Mouse (Mus musculus) testis, adult 10 weeks (tissue): ENCODE measurements around the gene C2cd4b. TPM values are rescaled to one million over a fixed set of nuclear protein-coding genes. Genes with fewer than 3 reads are reported as not detected.

Experiments used
- polyA plus RNA-seq: library from polyadenylated mRNA; stranded (reverse); fragments of 350-450 nt; fragmentation: Illumina TruSeq; extraction: RNeasy Lipid Tissue Mini Kit (QIAGEN cat#74804); gene quantifications from one replicate; pipeline ENCODE4 v1.2.3, GENCODE M21; 2014; ENCODE audit warnings: low read depth, low replicate concordance

Gene C2cd4b
- polyA plus RNA-seq: 0.27 TPM

GRCm38 (mm10) chr9:67759163-67759955 is at the start of gene C2cd4b:
Gene C2cd4b (plus strand): TSS chr9:67759437.

Other genes with a start within 250 kb of the C2cd4b start
- gene Tln2, start 199.7 kb upstream of the C2cd4b start, polyA plus RNA-seq: 11.6 TPM
- gene C2cd4a, start 72.9 kb downstream of the C2cd4b start, polyA plus RNA-seq: not detected
- gene Vps13c, start 81.0 kb downstream of the C2cd4b start, polyA plus RNA-seq: 10.4 TPM